Mouse (Mus musculus) liver, embryonic 12.5 days (tissue): ENCODE results near the gene Pelp1. TPM values are rescaled to one million over a fixed set of nuclear protein-coding genes. Genes with fewer than 3 reads are reported as not detected.

ENCODE experiments used
- ATAC-seq: fragments of 200-750 bp; cut with Nextera tagmentation; 2 replicates; pipeline ENCODE4 v1.8.0; 2017; ENCODE audit warnings: moderate number of reproducible peaks, mild to moderate bottlenecking, moderate library complexity
- H3K27ac ChIP-seq: fragments of 300-500 bp; sonication (generic); 2 replicates; pipeline ENCODE4 v1.5.1; 2016; ENCODE audit warnings: mild to moderate bottlenecking
- H3K27me3 ChIP-seq: fragments of 300-500 bp; sonication (generic); replicated peaks from 2 replicates; pipeline ENCODE4 v1.6.1; 2016; ENCODE audit warnings: mild to moderate bottlenecking, moderate library complexity
- H3K36me3 ChIP-seq: fragments of 300-500 bp; sonication (generic); 2 replicates; pipeline ENCODE4 v1.6.1; 2016; ENCODE audit warnings: mild to moderate bottlenecking, moderate library complexity
- H3K4me1 ChIP-seq: fragments of 300-500 bp; sonication (generic); 2 replicates; pipeline ENCODE4 v1.6.1; 2016
- H3K4me2 ChIP-seq: fragments of 300-500 bp; sonication (generic); 2 replicates; pipeline ENCODE4 v1.6.1; 2016; ENCODE audit warnings: mild to moderate bottlenecking, moderate library complexity
- H3K4me3 ChIP-seq: fragments of 300-500 bp; sonication (generic); 2 replicates; pipeline ENCODE4 v1.5.1; 2016; ENCODE audit warnings: mild to moderate bottlenecking, moderate library complexity
- H3K9ac ChIP-seq: fragments of 300-500 bp; sonication (generic); 2 replicates; pipeline ENCODE4 v1.6.1; 2016; ENCODE audit warnings: mild to moderate bottlenecking, moderate library complexity
- H3K9me3 ChIP-seq: fragments of 300-500 bp; sonication (generic); replicated peaks from 2 replicates; pipeline ENCODE4 v1.6.1; 2016; ENCODE audit warnings: mild to moderate bottlenecking, moderate library complexity
- WGBS: fragments of 180-500 bp; shearing (Covaris S2); methylation state at CpG from one replicate; pipeline ENCODE4 v1.1.7; 2016; ENCODE audit not compliant: insufficient replicate concordance; 5-methylcytosine and 5-hydroxymethylcytosine counted together
- polyA plus RNA-seq: library from polyadenylated mRNA; unstranded; fragments of >200 nt; fragmentation: Nextera tagmentation; extraction: Ambion mirVana; gene quantifications from 2 replicates; pipeline ENCODE4 v1.2.1, GENCODE M21; 2016

The Pelp1 gene
- 28.6 and 29.7 TPM in 2 replicates for polyA plus RNA-seq

DNA sequence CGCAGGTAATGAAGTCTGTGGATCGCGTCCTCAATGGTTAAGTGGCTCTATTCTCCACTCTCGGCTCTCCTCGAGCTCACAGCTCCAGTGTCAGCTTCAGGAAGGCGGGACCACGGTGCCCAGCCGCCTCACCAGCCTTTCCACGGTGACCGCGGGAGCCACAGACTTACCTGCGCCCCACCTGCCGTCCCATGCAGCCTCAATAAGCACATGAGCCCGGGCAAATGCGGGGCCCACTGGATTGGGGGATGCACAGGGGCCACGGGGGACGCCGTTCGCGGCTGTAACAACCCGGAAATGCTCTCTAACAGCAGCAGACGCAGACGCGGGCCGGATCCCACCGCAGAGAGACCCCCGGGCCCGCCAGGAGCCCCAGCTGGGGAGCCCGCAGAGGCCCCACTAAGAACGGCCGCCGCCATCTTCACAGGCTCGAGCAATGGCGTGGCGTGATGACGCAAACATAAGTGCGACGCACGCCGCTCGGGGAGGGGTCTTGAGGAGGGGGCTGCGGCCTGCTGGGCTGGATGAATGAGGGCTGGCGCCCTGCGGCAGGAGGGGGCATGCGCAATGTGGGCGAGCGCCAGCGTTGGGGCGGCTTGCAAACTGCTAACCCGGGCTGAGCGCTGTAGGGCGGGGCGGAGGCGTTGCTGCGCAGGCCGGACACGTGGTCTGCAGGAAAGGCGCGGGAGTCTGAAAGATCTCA is at the start of gene Pelp1:
Pelp1 (minus strand) TSS at position 438 of the 703 bp plus-strand sequence.
- peak within 1 kb of the TSS; percentile 96 for H3K9ac ChIP-seq
- peak within 1 kb of the TSS; percentile 79 for H3K4me2 ChIP-seq
- no peaks in the 10 kb centered on the region for H3K9me3 ChIP-seq
- peaks cover 29% of the 10 kb centered on the region for H3K36me3 ChIP-seq
- WGBS, result under 1% methylated on average over 59 of the region's 59 CpGs
- H3K27me3 ChIP-seq, result no peaks in the 10 kb centered on the region
- H3K4me1 ChIP-seq, result peaks cover 44% of the 10 kb centered on the region
- peak within 1 kb of the TSS; percentile 83 for H3K27ac ChIP-seq
- H3K4me3 ChIP-seq, result peak within 1 kb of the TSS; percentile 95
- ATAC-seq, result peak; percentile 92

DNA sequence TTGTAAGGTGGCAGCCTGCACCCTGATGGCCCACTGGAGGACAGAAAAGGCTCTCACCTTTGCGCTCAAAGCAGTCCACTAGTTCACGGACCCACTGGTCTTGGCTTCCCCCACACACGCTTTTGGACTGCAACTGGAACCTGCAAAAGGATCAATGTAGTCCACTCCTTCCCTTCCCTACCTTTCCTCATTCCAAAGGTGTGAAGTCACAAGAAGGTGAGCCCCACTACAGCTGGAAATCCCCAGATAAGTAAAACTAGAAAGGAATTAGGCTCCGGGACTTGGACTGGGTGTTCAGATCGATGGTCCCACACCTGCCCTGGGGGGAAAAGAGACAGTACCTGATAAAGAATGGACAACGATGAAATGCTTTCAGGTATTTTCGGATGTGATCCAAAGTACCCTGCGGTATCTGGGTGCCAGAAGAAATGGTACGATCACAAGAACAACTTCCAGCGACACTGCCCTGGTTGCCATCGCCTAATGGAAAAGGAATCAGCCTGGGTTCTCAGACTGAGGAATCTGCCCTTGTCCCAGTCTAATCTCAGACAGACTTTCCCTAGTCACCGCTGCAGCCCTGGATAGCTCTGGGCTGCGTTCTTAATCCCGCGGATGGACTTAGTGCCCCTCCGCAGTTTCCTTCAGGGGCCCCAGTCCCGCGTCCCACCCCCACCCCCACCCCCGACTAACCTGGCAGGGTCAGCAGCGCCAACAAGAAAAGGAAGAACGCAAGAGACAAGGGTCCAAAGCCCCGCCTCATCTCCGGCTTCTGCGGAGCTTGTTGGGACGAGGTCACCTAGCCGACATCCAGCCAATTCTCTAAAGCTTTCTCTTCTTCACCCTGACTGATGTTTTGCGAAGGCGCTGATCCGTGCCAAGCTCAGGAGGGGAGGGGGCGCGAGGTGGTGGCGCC is 49.1 kb upstream of the Pelp1 start, which contains the start of gene Zmynd15:
Zmynd15 (plus strand) TSS at position 746 of the 913 bp plus-strand sequence.
- H3K9me3 ChIP-seq, result 0 out of 2 replicates have a peak, but pooled peaks cover 3% of the 10 kb centered on the region
- peaks cover 62% of the 10 kb centered on the region for H3K27me3 ChIP-seq
- no peak within 1 kb of the TSS for H3K27ac ChIP-seq
- H3K9ac ChIP-seq, result peak within 1 kb of the TSS; percentile 48; the same call in 1 of the 2 replicates
- peak within 1 kb of the TSS; percentile 77 for H3K4me2 ChIP-seq
- H3K4me3 ChIP-seq, result peak within 1 kb of the TSS; percentile 58
- no peak for ATAC-seq
- peaks cover 9% of the 10 kb centered on the region; the same call in 1 of the 2 replicates for H3K4me1 ChIP-seq
- peaks cover 3% of the 10 kb centered on the region; the same call in 1 of the 2 replicates for H3K36me3 ChIP-seq
- WGBS, result 16% methylated on average over 32 of the region's 32 CpGs

DNA sequence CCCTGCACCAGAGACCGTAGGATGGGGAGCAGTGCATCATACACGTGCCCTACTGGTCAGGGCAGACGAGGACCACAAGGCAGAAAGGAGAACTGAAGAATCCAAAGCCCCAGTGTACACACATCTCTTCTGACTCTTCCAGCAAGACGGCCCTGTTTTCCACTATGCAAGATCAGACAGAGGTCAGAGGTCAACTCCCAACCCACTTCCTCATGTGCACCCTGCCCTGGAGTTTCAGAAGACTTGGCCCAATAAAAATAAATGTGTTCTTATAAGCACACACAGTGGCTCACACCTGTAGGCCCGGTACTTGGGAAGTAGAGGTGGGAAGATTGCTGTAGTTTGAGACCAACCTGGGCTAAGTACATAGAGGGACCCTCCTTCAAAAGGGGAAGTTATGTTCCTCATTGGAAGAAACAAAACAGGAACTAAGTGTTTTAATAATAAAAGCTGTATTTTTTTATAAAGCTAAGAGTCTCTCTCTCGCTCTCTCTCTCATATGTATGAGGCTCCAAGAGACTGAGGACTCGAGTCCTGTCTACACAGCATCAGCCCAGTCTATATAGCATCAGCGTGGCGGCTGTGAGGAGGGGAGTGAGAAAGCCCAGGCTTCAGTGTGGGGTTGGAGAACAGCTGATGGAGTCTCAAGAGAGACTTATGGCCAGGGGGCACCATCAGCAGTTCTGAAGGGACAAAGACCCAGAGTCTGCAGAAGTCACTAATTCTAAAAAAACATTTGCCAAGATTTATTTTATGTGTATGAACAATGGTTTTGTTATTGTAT is 43.6 kb upstream of the Pelp1 start:
- H3K9me3 ChIP-seq, result no peaks in the 10 kb centered on the region
- H3K36me3 ChIP-seq, result peaks cover 13% of the 10 kb centered on the region
- H3K27ac ChIP-seq, result no peak overlapping the region
- H3K4me3 ChIP-seq, result no peak overlapping the region
- H3K27me3 ChIP-seq, result peaks cover 8% of the 10 kb centered on the region
- H3K4me2 ChIP-seq, result peak overlapping the region; percentile 77
- H3K4me1 ChIP-seq, result peaks cover 21% of the 10 kb centered on the region
- no peak overlapping the region for H3K9ac ChIP-seq
- 73% methylated on average over 9 of the region's 9 CpGs for WGBS
- ATAC-seq, result no peak

DNA sequence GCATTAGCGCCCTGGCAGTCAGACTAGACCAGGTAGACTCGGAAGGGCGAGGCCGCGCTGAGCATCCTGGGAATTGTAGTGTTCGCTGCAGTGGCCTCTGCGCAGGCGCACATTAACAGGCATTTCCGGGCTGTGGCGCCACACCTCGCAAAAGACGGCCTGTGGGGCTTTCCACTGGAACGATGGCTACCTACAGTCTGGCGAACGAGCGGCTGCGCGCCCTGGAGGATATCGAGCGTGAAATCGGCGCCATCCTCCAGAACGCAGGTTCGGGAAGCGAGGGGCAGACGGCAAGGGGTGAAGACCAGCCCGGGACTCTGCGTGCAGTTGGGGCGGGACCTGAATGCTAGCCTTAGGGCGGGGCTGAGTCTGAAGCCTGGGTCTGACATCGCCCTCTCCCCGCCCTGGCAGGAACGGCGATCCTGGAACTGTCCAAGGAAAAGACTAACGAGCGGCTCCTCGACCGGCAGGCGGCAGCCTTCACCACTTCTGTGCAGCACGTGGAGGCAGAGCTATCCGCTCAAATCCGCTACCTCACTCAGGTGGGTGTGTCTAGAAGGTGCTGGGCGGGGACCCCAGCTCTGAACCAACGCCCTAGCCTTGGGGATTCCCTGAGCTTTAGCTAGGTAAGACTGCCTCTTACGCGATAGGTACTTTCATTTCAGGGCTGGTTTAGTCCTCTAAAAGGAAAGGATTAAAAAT is 42.1 kb upstream of the Pelp1 start, which contains the start of gene Med11:
Med11 (plus strand) TSS at position 123 of the 702 bp plus-strand sequence.
- Histone ChIP-seq H3K4me2 (peak within 1 kb of the TSS; percentile 77), H3K4me3 (peak within 1 kb of the TSS; percentile 78), H3K4me1 (peaks cover 21% of the 10 kb centered on the region), H3K9ac (peak within 1 kb of the TSS; percentile 80), H3K27ac (peak within 1 kb of the TSS; percentile 92), H3K9me3 (no peaks in the 10 kb centered on the region), H3K27me3 (no peaks in the 10 kb centered on the region), H3K36me3 (peaks cover 13% of the 10 kb centered on the region)
- under 1% methylated on average over 46 of the region's 46 CpGs for WGBS
- peak; percentile 97 for ATAC-seq

- no peak for ATAC-seq
Observed at GRCm38 (mm10) chr11:70450926-70451325, 41.1 kb upstream of the Pelp1 start.

DNA sequence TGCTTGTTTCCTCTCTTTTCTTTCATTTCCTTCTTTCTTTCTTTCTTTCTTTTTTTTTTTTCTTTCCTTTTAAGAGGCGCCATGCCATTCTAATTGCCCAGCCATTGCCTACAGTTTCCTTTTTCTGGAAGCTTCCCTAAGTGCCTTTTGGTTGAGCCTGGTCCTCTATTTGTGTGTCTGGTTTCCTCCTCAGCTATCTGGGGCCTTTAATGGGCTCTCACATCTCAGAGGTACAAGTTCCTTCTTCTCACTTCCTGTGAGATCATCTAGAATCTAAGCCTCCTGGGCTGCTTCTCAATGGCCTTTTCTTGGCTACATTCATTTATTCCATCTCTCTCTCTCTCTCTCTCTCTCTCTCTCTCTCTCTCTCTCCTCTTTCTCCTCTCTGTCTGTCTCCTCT is 37.5 kb upstream of the Pelp1 start:
- Histone ChIP-seq H3K27me3 (no peaks in the 10 kb centered on the region), H3K9me3 (no peaks in the 10 kb centered on the region), H3K27ac (no peak overlapping the region), H3K4me3 (no peak overlapping the region), H3K4me1 (peaks cover 22% of the 10 kb centered on the region), H3K9ac (no peak overlapping the region), H3K4me2 (no peak overlapping the region), H3K36me3 (peaks cover 3% of the 10 kb centered on the region; the same call in 1 of the 2 replicates)
- ATAC-seq, result no peak
- WGBS, result 26% methylated on average over 1 of the region's 1 CpGs

More at GRCm38 (mm10) chr11:70450926-70451325, 41.1 kb upstream of the Pelp1 start:
- Histone ChIP-seq H3K27me3 (no peaks in the 10 kb centered on the region), H3K9me3 (no peaks in the 10 kb centered on the region), H3K27ac (no peak overlapping the region), H3K36me3 (peaks cover 13% of the 10 kb centered on the region), H3K4me1 (peaks cover 31% of the 10 kb centered on the region), H3K4me3 (no peak overlapping the region), H3K4me2 (peak overlapping the region; percentile 77), H3K9ac (no peak overlapping the region)
- WGBS, result 79% methylated on average over 2 of the region's 2 CpGs

- no peak overlapping the region for H3K27ac ChIP-seq
- 13% methylated on average over 3 of the region's 3 CpGs for WGBS
Observed at GRCm38 (mm10) chr11:70446756-70447155, 36.9 kb upstream of the Pelp1 start.

DNA sequence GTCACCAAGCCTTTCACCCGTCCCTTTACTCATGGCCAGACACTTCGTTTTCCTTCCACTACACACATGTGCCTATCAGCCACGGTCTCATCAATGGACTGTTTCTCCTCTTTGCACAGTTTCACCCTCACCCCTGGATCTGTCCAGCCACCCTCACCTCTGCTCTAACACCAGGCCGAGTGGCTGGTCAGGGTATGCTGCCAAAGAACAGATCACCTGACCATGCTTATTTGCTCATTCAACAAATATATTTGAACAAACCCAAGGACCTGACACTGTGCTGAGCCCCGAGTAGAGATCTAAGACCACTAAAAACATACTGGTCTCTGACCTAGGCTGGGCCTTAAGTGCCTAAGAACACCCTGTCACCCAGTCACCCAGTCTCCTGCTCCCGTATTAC is 34.8 kb upstream of the Pelp1 start:
- Histone ChIP-seq H3K4me3 (no peak overlapping the region), H3K27me3 (no peaks in the 10 kb centered on the region), H3K36me3 (peaks cover 28% of the 10 kb centered on the region), H3K27ac (no peak overlapping the region), H3K9ac (no peak overlapping the region), H3K4me2 (no peak overlapping the region), H3K9me3 (no peaks in the 10 kb centered on the region), H3K4me1 (peaks cover 17% of the 10 kb centered on the region; the same call in 1 of the 2 replicates)
- WGBS, result 54% methylated on average over 6 of the region's 6 CpGs
- peak; percentile 50 for ATAC-seq

More at GRCm38 (mm10) chr11:70446756-70447155, 36.9 kb upstream of the Pelp1 start:
- H3K4me2 ChIP-seq, result no peak overlapping the region
- peaks cover 9% of the 10 kb centered on the region; the same call in 1 of the 2 replicates for H3K36me3 ChIP-seq
- no peaks in the 10 kb centered on the region for H3K9me3 ChIP-seq
- no peak overlapping the region for H3K9ac ChIP-seq
- no peak overlapping the region for H3K4me3 ChIP-seq
- no peaks in the 10 kb centered on the region for H3K27me3 ChIP-seq
- ATAC-seq, result no peak
- peaks cover 19% of the 10 kb centered on the region for H3K4me1 ChIP-seq

DNA sequence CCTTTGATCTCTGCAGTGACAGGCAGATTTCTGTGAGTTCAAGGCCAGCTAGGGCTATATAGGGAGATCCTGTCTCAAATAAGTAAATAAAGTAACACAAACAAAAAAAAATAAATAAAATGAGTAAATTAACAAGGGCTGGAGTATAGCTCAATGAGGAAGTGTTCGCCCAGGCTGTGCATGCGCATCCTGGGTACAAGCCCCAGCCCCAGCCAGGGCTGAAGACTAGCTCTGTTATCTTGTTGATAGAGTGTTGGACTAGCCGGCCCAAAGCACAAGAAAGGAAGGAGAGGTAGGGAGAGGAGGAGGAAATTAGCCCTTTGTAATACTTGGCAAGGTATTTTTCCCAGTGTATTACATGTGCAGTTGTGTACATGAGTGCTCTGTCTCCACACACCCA is 34.1 kb upstream of the Pelp1 start:
- Histone ChIP-seq H3K9me3 (no peaks in the 10 kb centered on the region), H3K4me1 (peaks cover 17% of the 10 kb centered on the region; the same call in 1 of the 2 replicates)

GRCm38 (mm10) chr11:70441882-70442281 is 32.1 kb upstream of the Pelp1 start:
- Histone ChIP-seq H3K4me3 (no peak overlapping the region), H3K36me3 (peaks cover 56% of the 10 kb centered on the region), H3K27ac (no peak overlapping the region), H3K9me3 (no peaks in the 10 kb centered on the region), H3K9ac (no peak overlapping the region), H3K27me3 (no peaks in the 10 kb centered on the region), H3K4me1 (peaks cover 28% of the 10 kb centered on the region), H3K4me2 (no peak overlapping the region)
- 78% methylated on average over 7 of the region's 7 CpGs for WGBS
- ATAC-seq, result no peak

More for the DNA sequence above, 34.1 kb upstream of the Pelp1 start:
- no peak for ATAC-seq
- no peak overlapping the region for H3K27ac ChIP-seq
- no peak overlapping the region for H3K4me2 ChIP-seq
- H3K9ac ChIP-seq, result no peak overlapping the region
- no peaks in the 10 kb centered on the region for H3K27me3 ChIP-seq
- 66% methylated on average over 3 of the region's 3 CpGs for WGBS
- peaks cover 35% of the 10 kb centered on the region for H3K36me3 ChIP-seq
- H3K4me3 ChIP-seq, result no peak overlapping the region

DNA sequence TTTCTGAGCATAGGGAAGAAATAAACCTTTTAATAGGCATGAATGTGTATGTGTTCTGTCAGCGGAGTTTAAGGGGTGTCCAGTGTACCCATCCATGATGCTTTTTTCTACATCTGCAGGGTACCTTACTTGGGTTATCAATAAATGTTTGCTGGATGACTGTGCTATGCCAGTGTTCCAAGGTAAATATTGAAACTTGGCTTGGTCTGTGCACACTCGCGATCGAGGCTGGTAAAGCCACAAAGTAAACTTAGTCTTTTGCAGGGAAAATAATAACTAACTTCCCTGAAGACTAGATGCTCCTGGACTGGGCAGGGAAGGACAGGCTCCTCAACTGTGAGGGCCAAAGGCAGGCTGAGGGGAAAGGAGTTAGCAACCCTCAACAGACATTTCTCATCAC is 30.8 kb upstream of the Pelp1 start:
- 82% methylated on average over 4 of the region's 4 CpGs for WGBS
- ATAC-seq, result no peak

More for the DNA sequence above, 30.8 kb upstream of the Pelp1 start:
- H3K9me3 ChIP-seq, result no peaks in the 10 kb centered on the region
- H3K4me2 ChIP-seq, result no peak overlapping the region
- no peaks in the 10 kb centered on the region for H3K27me3 ChIP-seq
- no peak overlapping the region for H3K27ac ChIP-seq
- no peak overlapping the region for H3K9ac ChIP-seq
- H3K36me3 ChIP-seq, result peaks cover 67% of the 10 kb centered on the region
- H3K4me1 ChIP-seq, result peaks cover 29% of the 10 kb centered on the region
- no peak overlapping the region for H3K4me3 ChIP-seq
